Mouse (Mus musculus) CD4-positive, CD25-positive, alpha-beta regulatory T cell, adult 4 months (primary cell): ENCODE data around the gene Rab27a. TPM values are rescaled to one million over a fixed set of nuclear protein-coding genes. Genes with fewer than 3 reads are reported as not detected.
"Not testable (repeated sequence)": the region's sequence is repeated elsewhere in the genome, so short reads cannot be mapped to it uniquely, and the experiment has no call there.

ENCODE experiments used
- ATAC-seq: one replicate; pipeline ENCODE4 v1.8.0; 2017
- polyA plus RNA-seq, 2 experiments: library from polyadenylated mRNA; unstranded; fragments of 100-300 nt; shearing (Covaris generic); gene quantifications; one replicate each; pipeline ENCODE4 v1.2.1; 2017

The Rab27a gene
- polyA plus RNA-seq, 2 experiments from 2014 or later: 34.9 to 86.7 TPM

GRCm38 (mm10) chr9:73047906-73048305 lies 3.3 kb downstream of the Rab27a start:
- no peak for ATAC-seq

GRCm38 (mm10) chr9:73048927-73049326 lies 4.3 kb downstream of the Rab27a start:
- no peak for ATAC-seq

GRCm38 (mm10) chr9:73049833-73050232 lies 5.2 kb downstream of the Rab27a start:
- ATAC-seq: no peak

DNA sequence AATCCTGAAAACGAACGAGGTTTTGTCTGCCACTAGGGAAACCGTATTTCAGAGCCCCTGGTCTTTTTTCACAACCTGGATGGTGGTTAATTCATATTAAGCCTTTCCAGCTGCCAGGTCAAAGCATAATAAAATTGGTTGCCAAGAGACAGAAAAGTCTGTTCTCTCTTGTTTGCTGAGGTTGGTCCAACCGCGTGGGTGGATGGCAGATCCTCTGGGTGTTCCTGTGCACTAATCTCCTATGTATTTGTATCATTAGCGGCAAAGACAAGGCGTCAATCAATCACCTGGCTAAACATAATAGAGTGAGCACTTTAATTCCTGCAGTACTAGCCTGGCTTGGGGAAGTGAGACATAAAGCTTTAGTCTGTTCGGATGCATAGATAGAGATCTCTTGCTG lies 6.0 kb downstream of the Rab27a start:
- no peak for ATAC-seq

- ATAC-seq: peak; percentile 76
Measured at GRCm38 (mm10) chr9:73055441-73055911, 10.8 kb downstream of the Rab27a start.

DNA sequence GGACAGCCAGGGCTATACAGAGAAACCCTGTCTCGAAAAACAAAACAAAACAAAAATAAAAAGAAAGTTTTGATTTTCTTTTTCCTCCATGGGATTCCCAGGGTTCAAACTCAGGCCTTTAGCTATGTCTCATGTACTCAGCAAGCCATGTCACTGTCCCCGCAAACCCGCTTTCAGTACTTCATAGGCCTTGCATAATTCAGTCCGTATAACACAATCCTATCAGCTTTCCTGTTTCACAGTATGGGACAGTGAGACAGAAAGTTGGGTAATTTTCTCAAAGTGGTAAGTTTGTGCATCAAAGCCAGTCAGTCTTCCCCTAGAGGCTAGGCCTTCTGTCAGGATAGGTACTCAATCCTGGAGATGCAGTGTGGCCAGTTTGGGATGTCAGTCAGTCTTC lies 14.6 kb downstream of the Rab27a start:
- no peak for ATAC-seq

GRCm38 (mm10) chr9:73063621-73064290 lies 19.1 kb downstream of the Rab27a start:
- no peak for ATAC-seq

GRCm38 (mm10) chr9:73067086-73067485 lies 22.4 kb downstream of the Rab27a start:
- no peak for ATAC-seq

GRCm38 (mm10) chr9:73068230-73068679 lies 23.6 kb downstream of the Rab27a start:
- ATAC-seq: peak; percentile 25

DNA sequence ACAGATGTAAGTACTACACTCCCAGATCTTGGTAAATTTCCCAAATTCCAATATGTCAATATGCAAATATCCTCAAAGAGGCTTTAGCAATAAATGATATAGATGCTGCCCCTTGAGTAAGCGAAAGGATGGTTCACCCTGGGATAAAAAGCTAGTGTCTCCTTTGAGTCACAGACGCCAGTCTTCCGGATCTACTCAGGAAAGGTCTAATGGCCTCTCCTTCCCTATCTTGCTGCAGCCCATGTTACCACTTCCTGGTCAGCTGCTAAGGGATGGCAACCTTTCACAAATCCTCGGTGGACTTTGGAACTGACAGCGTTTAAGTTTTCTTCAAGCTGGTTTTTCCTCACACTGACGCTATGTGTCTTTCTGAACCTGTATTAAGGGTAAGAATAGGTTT lies 24.0 kb downstream of the Rab27a start:
- ATAC-seq: no peak

DNA sequence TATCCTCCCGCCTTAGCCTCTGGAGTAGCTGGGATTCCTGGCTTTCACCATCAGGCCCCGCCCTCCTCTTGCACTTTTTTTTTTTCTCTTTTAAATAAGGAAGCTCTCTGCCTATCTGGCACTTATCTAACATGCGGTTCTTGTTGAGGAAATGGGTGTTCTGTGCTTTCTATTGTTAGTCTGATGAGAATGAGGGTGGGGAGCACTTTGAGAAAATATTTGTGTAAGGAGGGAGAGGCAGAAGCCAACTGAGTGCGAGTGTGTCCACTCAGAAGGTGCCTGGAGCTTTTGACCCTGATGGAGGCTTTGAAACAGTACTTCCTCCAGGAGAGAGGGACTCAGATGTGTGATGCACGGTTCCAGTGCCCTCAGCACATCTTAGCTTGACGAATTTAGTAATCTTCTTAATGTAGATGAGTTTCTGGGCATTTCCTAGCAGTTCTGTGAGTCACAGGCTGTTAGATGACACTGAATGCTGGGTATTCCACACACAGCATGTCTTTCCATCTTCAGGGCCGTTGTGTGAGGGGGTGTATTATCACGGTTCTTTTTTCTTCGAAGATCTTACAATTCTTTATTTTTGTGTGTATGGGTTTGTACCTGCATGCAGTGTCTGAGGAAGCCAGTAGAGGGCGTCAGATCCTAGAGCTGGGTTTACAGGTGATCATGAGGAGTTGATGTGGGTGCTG lies 26.5 kb downstream of the Rab27a start:
- ATAC-seq: peak; percentile 53

DNA sequence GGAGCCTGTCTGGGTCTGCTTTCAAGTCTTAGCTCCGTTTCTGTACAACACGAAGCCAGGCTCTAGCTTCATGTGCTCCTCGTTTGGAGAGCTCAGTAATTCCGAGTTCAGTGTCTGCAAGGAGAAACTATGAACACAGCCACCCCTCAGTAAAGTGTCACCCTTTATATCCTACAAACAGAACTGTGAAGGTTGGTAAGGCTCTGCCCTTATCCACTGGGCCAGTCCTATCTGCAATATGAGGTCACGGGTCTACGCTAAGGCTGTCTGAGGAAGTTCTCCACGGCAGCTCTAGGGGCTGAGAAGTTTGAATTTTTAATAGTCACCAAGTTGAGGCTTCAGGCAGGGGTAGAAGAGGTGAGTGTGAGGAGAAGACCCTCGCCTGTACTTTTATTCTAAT lies 27.8 kb downstream of the Rab27a start:
- no peak for ATAC-seq

- ATAC-seq: peak; percentile 78
Measured at GRCm38 (mm10) chr9:73073169-73073568, 28.5 kb downstream of the Rab27a start.

DNA sequence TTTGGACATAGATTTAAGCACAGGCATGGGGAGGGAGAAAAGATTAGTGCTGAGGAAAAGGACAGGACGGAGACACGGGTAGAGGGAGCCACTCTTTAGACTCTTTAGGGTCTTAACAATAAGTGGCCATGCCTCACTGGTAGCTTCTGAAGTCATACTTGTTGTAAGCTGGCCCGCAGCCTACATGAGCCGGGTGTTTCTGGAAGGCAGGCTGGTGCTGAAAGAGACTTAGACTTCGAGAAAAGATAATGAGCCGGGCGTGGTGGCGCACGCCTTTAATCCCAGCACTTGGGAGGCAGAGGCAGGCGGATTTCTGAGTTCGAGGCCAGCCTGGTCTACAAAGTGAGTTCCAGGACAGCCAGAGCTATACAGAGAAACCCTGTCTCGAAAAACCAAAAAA lies 34.7 kb downstream of the Rab27a start:
- ATAC-seq: not testable (repeated sequence)

DNA sequence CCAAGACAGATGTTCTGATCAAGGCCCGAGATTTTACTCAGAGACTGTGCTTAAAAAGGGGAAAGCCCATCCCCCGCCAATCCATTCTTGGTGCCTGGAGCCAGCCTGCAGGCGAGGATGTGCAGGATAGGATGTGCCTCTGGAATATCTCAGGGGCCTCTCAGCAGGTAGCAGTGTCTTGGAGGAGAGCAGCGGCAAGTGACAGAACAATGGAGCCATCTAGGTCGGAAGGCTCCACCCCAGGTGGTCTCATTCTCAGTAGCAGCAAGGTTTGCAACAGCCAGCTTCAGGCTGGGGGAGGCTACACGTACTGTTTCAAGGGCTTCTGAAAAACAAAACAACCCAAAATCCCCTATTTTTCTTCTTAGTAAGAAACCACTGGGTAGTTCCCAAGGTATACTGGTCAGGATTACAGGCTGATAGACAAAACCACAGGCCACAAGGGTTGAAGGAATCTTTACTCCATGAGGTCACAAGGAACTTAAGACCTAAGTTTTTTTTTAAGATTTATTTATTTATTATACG lies 35.2 kb downstream of the Rab27a start:
- ATAC-seq: peak; percentile 33

DNA sequence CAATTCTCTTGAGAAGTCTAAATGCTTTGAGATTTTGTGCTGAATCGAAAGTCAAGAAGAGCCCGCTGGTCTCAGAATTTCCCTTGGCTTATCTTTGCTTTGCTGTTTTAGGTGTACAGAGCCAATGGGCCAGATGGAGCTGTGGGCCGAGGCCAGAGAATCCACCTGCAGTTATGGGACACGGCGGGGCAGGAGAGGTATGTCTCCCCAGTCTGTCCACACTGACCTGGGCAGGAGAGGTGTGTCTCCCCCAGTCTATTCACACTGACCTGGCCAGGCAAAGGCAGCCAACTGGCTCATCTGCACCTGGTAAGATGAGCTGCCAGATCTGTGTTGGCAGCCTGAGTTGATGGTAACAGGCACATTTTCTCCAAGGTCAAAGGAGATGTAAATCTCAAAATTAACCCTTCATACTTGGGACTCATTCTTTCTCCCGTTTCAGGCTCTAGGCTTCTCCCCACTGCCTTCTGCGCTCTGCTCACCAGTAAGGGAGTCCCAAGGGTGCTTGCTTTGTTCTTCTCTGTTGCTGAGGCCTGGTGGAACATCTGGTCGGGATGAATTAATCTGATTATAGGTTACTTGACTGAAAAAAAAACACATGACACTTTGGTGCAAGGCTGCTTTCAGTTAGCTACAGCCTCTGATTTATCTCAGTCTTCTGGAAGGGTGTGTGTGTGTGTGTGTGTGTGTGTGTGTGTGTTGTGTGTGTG lies 37.8 kb downstream of the Rab27a start:
- ATAC-seq: no peak

- ATAC-seq: no peak
Measured at GRCm38 (mm10) chr9:73083956-73084355, 39.3 kb downstream of the Rab27a start.

- ATAC-seq: no peak
Measured at GRCm38 (mm10) chr9:73085845-73086244, 41.2 kb downstream of the Rab27a start.

- no peak for ATAC-seq
Measured at GRCm38 (mm10) chr9:73087121-73087520, 42.5 kb downstream of the Rab27a start.

- ATAC-seq: no peak
Measured at GRCm38 (mm10) chr9:73087581-73087980, 42.9 kb downstream of the Rab27a start.

- peak; percentile 74 for ATAC-seq
Measured at GRCm38 (mm10) chr9:73089222-73089920, 44.7 kb downstream of the Rab27a start.

GRCm38 (mm10) chr9:73090121-73090520 lies 45.5 kb downstream of the Rab27a start:
- ATAC-seq: no peak

GRCm38 (mm10) chr9:73091747-73092146 lies 47.1 kb downstream of the Rab27a start:
- peak; percentile 67 for ATAC-seq
